Mouse (Mus musculus) bone marrow macrophage, adult 2 months (primary cell): ENCODE measurements around the gene Fancl. TPM values are rescaled to one million over a fixed set of nuclear protein-coding genes. Genes with fewer than 3 reads are reported as not detected.
"Not testable (repeated sequence)": the region's sequence is repeated elsewhere in the genome, so short reads cannot be mapped to it uniquely, and the experiment has no call there.

Experiments
- H3K27ac ChIP-seq: 2 replicates; pipeline ENCODE4 v1.5.1; 2012; ENCODE audit warnings: low read depth, low read length; ENCODE audit not compliant: insufficient read depth
- H3K4me1 ChIP-seq: 2 replicates; pipeline ENCODE4 v1.6.1; 2012; ENCODE audit warnings: low read length; ENCODE audit not compliant: control insufficient read depth, insufficient read depth
- H3K4me3 ChIP-seq: 2 replicates; pipeline ENCODE4 v1.5.1; 2012; ENCODE audit warnings: mild to moderate bottlenecking, low read length, moderate library complexity; ENCODE audit not compliant: insufficient read depth
- CTCF ChIP-seq: IDR thresholded peaks from 2 replicates; pipeline ENCODE4 v1.5.1; 2012; ENCODE audit warnings: low read depth, mild to moderate bottlenecking, low read length, moderate library complexity
- POLR2A ChIP-seq: IDR thresholded peaks from 2 replicates; pipeline ENCODE4 v1.6.1; 2012; ENCODE audit warnings: mild to moderate bottlenecking, low read depth, low read length, borderline replicate concordance
- polyA plus RNA-seq: library from polyadenylated mRNA; stranded (reverse); fragments of >200 nt; gene quantifications from 2 replicates; pipeline ENCODE4 v1.2.4, GENCODE M21; 2012; ENCODE audit not compliant: missing spikeins, insufficient read depth, insufficient read length

Fancl gene
- polyA plus RNA-seq, result 10.1 and 13.3 TPM in 2 replicates

DNA sequence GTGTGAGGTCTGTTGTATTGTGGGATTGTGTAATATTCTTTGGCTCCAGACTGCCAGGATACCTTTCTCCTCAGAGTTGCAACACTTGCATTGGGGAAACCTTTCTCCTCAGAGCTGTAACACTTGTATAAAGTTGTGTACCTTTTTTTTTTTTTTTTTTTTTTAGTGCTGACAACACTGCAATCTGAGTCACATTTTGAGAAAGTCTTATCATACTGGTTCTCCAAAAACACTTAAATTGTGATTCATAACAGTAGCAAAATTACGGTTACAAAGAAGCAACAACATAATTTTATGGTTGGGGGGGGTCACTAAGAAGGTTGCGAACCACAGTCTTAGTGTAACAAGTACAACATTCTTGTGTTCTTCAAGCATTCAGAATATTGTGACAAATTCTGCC lies at the start of gene Fancl:
Gene Fancl (plus strand): TSS at position 165 of the 400 bp plus-strand sequence.
- TF ChIP-seq CTCF, result no peak
- TF ChIP-seq POLR2A, result no peak
- Histone ChIP-seq H3K4me1 (0 out of 2 replicates have a peak, but pooled peaks cover 2% of the 10 kb centered on the region), H3K27ac (peak within 1 kb of the TSS; percentile 83), H3K4me3 (peak within 1 kb of the TSS; percentile 86)

DNA sequence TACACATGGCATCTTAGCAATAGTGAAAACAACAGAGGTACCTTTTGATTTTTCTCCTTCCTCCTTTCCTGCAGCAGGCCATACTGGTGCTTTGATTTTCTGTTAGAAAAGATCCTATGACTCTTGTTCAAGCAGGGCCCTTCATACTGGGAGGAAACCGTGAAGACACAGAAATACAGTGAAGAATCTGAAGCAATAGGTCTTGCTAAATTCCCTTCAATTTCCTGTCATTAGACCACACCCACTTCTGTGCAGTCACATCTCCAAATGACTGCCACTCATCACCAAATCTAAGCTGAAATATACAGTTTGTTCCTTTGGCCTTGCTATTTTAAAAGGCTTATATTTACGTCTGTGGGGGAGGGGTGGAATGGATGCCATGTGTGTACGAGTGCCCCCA lies 49.1 kb upstream of the Fancl start:
- H3K4me1 ChIP-seq, result peaks cover 7% of the 10 kb centered on the region
- H3K27ac ChIP-seq, result no peak overlapping the region
- TF ChIP-seq POLR2A (no peak), CTCF (no peak)
- H3K4me3 ChIP-seq, result no peak overlapping the region

DNA sequence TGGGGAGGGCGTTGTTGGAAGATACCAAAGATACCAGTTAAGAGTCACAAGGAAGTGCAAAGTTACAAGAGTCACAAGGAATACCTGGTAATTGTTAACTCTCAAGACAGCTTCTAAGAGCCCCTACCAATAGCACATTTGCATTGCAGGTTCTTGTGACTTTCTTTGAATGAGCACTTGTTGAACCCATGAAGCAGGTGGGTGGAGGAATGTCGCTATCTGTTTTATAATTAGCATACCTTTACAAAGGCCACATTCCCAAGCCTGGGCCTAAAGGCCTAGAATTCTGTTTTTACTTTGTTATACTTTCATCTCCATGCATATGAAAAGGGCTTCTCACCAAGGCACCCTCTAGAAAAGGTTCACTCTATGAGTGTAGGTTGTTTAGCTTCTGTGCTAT lies 15.8 kb upstream of the Fancl start:
- not testable (repeated sequence) for H3K4me3 ChIP-seq, H3K4me1 ChIP-seq, H3K27ac ChIP-seq

DNA sequence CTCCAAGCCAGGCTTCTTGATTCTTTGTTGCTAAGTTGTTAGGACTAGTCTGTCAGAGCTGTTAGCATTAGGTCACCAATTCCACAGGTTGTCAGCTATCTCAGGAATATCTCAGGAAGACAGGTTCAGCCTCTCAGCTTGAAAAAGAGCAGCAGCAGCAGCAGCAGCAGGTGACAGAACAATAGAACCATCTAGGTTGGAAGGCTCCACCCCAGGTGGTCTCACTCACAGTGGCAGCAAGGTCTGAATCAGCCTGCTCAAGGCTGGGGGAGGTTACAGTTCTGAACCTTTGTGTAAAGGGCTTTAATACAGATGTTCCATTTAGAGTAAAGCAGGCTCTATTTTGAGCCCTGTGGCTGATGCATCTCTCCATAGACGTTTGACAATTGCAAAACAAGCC lies 14.0 kb upstream of the Fancl start:
- not testable (repeated sequence) for H3K4me3 ChIP-seq, H3K4me1 ChIP-seq, H3K27ac ChIP-seq

DNA sequence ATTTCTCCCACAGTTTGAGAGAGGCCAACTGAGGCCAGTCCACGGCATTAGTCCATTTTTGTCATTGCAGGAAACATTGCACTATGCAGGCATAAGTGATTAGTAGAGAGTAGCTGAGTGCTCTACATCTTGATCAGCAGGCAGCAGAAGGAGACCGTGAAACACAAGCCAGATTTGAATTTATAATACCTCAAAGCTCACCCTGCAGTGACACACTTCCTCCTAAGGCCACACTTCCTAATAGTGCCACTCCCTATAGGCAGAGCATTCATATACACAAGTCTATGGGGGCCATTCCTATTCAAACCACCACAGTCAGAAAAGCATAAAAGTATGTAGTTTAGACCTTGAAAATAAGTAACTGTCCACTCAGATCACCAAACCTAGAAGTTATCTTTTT lies 11.8 kb upstream of the Fancl start:
- H3K4me3 ChIP-seq, result no peak overlapping the region
- TF ChIP-seq POLR2A (no peak), CTCF (no peak)
- H3K4me1 ChIP-seq, result peaks cover 5% of the 10 kb centered on the region
- no peak overlapping the region for H3K27ac ChIP-seq

DNA sequence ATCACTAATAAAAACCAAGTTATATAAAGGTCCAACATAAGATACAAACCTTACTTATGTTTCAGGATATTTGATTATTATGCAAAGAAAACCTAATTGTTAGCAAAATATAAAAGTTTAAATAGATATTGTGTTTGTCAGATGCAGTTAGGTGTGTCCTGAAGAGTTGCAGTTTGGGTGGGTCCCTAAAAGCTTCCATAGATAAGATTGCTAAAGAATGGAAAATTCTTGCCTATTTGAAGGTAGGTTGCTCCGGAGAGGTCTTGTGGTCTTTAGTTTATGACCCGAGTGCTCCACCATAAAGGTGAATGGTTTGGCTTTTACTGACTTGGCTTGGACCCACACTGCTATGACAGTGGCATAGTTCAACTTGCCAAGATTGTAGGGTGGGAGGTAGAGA lies 7.9 kb upstream of the Fancl start:
- Histone ChIP-seq H3K4me1 (peaks cover 5% of the 10 kb centered on the region), H3K4me3 (no peak overlapping the region), H3K27ac (no peak overlapping the region)
- no peak for TF ChIP-seq POLR2A
- TF ChIP-seq CTCF, result no peak

DNA sequence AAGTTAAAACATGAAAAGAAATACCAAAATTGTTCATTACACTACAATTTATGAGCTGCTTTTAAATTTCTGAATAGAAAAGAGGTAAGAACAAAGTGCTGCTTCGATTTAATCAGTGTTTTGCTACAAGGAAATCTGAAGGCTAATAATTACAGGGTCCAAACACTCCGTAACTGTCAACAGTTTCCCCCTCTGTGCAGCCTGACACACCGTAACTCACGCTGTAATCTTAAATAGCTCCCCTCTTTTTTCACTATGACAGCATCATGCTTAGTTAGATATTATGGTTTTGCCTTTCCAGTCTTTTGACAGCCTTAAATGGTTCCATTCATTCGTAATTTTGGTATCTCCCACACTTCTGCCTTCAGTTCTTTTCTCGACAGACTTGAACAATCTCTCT lies 4.4 kb upstream of the Fancl start:
- TF ChIP-seq CTCF (no peak), POLR2A (no peak)
- H3K4me3 ChIP-seq, result no peak overlapping the region
- H3K4me1 ChIP-seq, result no peaks in the 10 kb centered on the region
- H3K27ac ChIP-seq, result no peak overlapping the region

DNA sequence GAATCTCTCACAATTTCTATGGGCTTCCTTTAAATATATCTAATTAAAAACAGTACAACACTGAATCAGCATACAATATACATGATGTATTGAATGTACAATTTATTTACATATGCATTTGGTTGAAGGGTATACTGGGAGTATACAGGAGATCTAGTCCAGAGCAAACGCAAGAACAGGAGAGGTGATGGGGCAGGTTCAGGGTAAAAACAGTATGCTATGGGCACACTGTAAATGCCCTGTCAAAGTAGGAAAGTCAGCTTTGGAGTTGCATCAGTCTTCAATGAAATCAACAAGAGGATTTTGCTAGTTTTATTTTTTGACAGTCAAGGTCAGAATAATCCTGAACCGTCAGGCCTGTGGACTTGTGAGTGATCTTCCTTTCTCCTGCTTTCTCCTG lies 743 bp downstream of the Fancl start:
- 0 out of 2 replicates have a peak, but pooled peaks cover 2% of the 10 kb centered on the region for H3K4me1 ChIP-seq
- TF ChIP-seq POLR2A (no peak), CTCF (no peak)
- peak overlapping the region; percentile 86 for H3K4me3 ChIP-seq
- H3K27ac ChIP-seq, result peak overlapping the region; percentile 83

DNA sequence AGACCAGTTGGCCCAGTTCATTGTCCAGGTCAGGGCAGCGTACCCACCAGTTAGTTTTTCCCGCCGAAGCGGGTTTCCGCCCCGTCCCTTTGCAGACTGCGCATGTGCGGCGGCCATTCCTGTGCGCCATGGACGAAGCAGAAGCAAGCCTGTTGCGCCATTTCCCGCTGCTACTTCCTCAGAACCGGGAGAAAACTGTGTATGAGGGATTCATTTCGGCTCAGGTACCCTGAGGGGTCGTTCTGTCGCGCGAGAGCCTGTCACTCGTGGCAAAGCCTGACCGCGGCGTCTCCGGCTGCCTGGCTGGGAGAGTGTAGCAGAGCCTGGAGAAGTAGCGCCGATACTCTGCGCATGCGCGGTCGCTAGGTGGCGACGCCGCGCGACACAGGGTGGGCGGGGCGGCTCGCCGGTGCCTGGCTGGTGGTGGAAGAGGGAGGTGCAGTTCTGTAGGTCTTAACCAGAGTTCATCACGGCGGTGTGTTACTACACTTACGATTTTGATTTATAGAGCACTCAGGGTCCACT lies 1.2 kb downstream of the Fancl start:
- TF ChIP-seq POLR2A, result no peak
- TF ChIP-seq CTCF, result no peak
- Histone ChIP-seq H3K4me1 (0 out of 2 replicates have a peak, but pooled peaks cover 2% of the 10 kb centered on the region), H3K27ac (peak overlapping the region; percentile 83), H3K4me3 (peak overlapping the region; percentile 86)

DNA sequence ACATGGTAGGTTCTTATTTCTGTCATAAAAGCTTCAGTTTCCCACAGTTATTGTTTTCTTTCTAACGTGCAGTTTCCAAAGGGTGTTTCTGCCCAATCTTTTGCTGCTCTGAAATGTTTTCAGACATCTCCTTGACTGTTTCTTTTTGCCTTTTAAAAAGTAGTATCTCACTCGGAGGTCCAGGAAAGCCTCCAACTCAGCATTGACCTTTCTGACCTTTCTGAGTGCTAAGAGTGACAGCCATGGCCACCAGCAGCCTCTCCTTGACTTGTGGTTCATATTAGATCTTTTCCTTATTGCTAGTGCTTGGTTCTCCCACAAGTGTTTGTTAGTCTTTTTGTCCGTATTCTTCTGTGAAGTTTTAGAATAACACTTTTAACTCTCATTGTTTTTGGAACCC lies 9.6 kb downstream of the Fancl start:
- no peak overlapping the region for H3K27ac ChIP-seq
- TF ChIP-seq CTCF (no peak), POLR2A (no peak)
- H3K4me3 ChIP-seq, result no peak overlapping the region
- H3K4me1 ChIP-seq, result no peaks in the 10 kb centered on the region

DNA sequence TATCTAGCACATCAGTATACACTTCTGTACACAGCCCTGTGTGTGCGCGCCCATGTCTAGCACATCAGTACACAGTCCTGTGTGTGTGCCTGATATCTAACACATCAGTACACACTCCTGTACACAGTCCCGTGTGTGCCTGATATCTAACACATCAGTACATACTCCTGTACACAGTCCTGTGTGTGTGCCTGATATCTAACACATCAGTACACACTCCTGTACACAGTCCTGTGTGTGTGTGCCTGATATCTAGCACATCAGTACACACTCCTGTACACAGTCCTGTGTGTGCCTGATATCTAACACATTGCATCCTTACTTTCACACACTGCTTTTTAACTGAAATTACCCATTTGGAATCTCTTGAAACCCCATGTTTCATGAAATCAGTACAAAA lies 27.0 kb downstream of the Fancl start:
- no peak overlapping the region for H3K27ac ChIP-seq
- no peaks in the 10 kb centered on the region for H3K4me1 ChIP-seq
- TF ChIP-seq CTCF (no peak), POLR2A (no peak)

More for the DNA sequence above, 27.0 kb downstream of the Fancl start:
- H3K4me3 ChIP-seq, result no peak overlapping the region
